Mouse (Mus musculus): Measurements from ENCODE around the gene Rab40c.
A peak's percentile ranks its signal among the peaks of the same experiment; 100 is the strongest.
"Not testable (repeated sequence)": the region's sequence is repeated elsewhere in the genome, so short reads cannot be mapped to it uniquely, and the experiment has no call there.

The Rab40c gene

GRCm38 (mm10) chr17:25874721-25875170 is 44.8 kb downstream of the Rab40c start, which contains the start of gene Mettl26:
Mettl26 (plus strand) TSS chr17:25875074.
- peak; percentile 98 for DNase-seq (ENCODE audit: low spot score)

GRCm38 (mm10) chr17:25874148-25874720 is 45.3 kb downstream of the Rab40c start:
- no peak for DNase-seq (ENCODE audit: low spot score)

- no peak for DNase-seq (ENCODE audit: low spot score)
Observed at GRCm38 (mm10) chr17:25873405-25874147, 46.0 kb downstream of the Rab40c start.

GRCm38 (mm10) chr17:25872676-25873075 is 46.9 kb downstream of the Rab40c start:
- no peak for DNase-seq (ENCODE audit: low spot score)

- DNase-seq (ENCODE audit: low spot score): not testable (repeated sequence)
Observed at GRCm38 (mm10) chr17:25871566-25871965, 48.0 kb downstream of the Rab40c start.

- no peak for DNase-seq (ENCODE audit: low spot score)
Observed at GRCm38 (mm10) chr17:25869954-25870353, 49.6 kb downstream of the Rab40c start.

GRCm38 (mm10) chr17:25869498-25869897 is 50.0 kb downstream of the Rab40c start:
- no peak for DNase-seq (ENCODE audit: low spot score)

GRCm38 (mm10) chr17:25868601-25869191 is 50.8 kb downstream of the Rab40c start, which contains the start of gene Mcrip2:
Mcrip2 (minus strand) TSS chr17:25868764.
- DNase-seq (ENCODE audit: low spot score): peak; percentile 56

- peak; percentile 41 for DNase-seq (ENCODE audit: low spot score)
Observed at GRCm38 (mm10) chr17:25867836-25868600, 51.5 kb downstream of the Rab40c start.

GRCm38 (mm10) chr17:25867509-25867835 is 52.1 kb downstream of the Rab40c start:
- no peak for DNase-seq (ENCODE audit: low spot score)

GRCm38 (mm10) chr17:25866172-25866571 is 53.4 kb downstream of the Rab40c start:
- DNase-seq (ENCODE audit: low spot score): no peak

GRCm38 (mm10) chr17:25865288-25865687 is 54.2 kb downstream of the Rab40c start:
- DNase-seq (ENCODE audit: low spot score): no peak

- DNase-seq (ENCODE audit: low spot score): no peak
Observed at GRCm38 (mm10) chr17:25864311-25864710, 55.2 kb downstream of the Rab40c start.

GRCm38 (mm10) chr17:25863681-25864080 is 55.8 kb downstream of the Rab40c start:
- DNase-seq (ENCODE audit: low spot score): no peak

- no peak for DNase-seq (ENCODE audit: low spot score)
Observed at GRCm38 (mm10) chr17:25861704-25862612, 57.6 kb downstream of the Rab40c start.

GRCm38 (mm10) chr17:25860832-25861703 is 58.5 kb downstream of the Rab40c start, which contains the start of gene Wdr90:
Wdr90 (minus strand) TSS chr17:25861501.
- DNase-seq (ENCODE audit: low spot score): peak; percentile 82

GRCm38 (mm10) chr17:25860229-25860628 is 59.3 kb downstream of the Rab40c start:
- DNase-seq (ENCODE audit: low spot score): no peak

- peak; percentile 86 for DNase-seq (ENCODE audit: low spot score)
Observed at GRCm38 (mm10) chr17:25844396-25844901, 75.1 kb downstream of the Rab40c start, which contains the start of gene Rhot2. Rhot2 (minus strand) TSS chr17:25844851.

- no peak for DNase-seq (ENCODE audit: low spot score)
Observed at GRCm38 (mm10) chr17:25843636-25844395, 75.7 kb downstream of the Rab40c start.
